Mouse (Mus musculus): ENCODE results near the gene Klc3. TPM values are rescaled to one million over a fixed set of nuclear protein-coding genes. Genes with fewer than 3 reads are reported as not detected.

The Klc3 gene
- total RNA-seq (2012; rRNA removed) (3.9 and 4.4 TPM in 2 replicates), total RNA-seq (2014; rRNA removed) (0.17 TPM in 1 of 2 replicates, not detected in the other), polyA plus RNA-seq (2012; ENCODE audit: insufficient read length, low read depth) (not detected in 2 replicates)

- H3K4me1 ChIP-seq (ENCODE audit: control insufficient read depth in 1 of 2, insufficient read depth in 2 of 2): peaks cover 2 to 18% of the 10 kb centered on the region in 2 experiments; a peak in 3 of 4 replicates
- no peak within 1 kb of the TSS for H3K9ac ChIP-seq (ENCODE audit: insufficient read depth, low read depth)
- H3K36me3 ChIP-seq (replicated peaks in 1 of 2; ENCODE audit: control insufficient read depth in 1 of 2, insufficient read depth in 1 of 2, low read length in 1 of 2): no peaks in the 10 kb centered on the region
- in situ Hi-C loops (cut with MboI; ENCODE audit: low pct_ligation_motif_present, low pct_unique_long_range_greater_than_20kb, low sequenced_read_pairs): loop anchor here (25.0 kb wide), 2 partner anchors 158 to 458 kb away; partner anchors contain the start of genes Ceacam16, Gm19345 and Ppp1r37
- dilution Hi-C loops (cut with MboI; ENCODE audit: extremely low pct_ligation_motif_present, extremely low pct_unique_long_range_greater_than_20kb, low sequenced_read_pairs): no loop called here
- DNase-seq (ENCODE audit: extremely low read depth): peak; percentile 74
- peaks cover 69% of the 10 kb centered on the region for H3K27me3 ChIP-seq (replicated peaks)
- TF ChIP-seq BHLHE40 (IDR thresholded peaks at IDR 0.05; ENCODE audit: low read depth, low read length): peak; percentile 44
- no peak for TF ChIP-seq TBP (conservative IDR thresholded peaks at IDR 0.05; ENCODE audit: low read depth, low read length)
- peak; percentile 48; the same call in 1 of the 2 replicates for TF ChIP-seq TCF12 (IDR thresholded peaks at IDR 0.05; ENCODE audit: low read depth, low read length)
- peak; percentile 80 for TF ChIP-seq NRF1 (IDR thresholded peaks at IDR 0.05; ENCODE audit: low read depth, low read length)
- no peak for TF ChIP-seq PAX5 (IDR thresholded peaks at IDR 0.05; ENCODE audit: low read length)
- TF ChIP-seq IRF4 (IDR thresholded peaks at IDR 0.05; ENCODE audit: low read depth, low read length): peak; percentile 41; the same call in 1 of the 2 replicates
- no peak for TF ChIP-seq E2F4 (IDR thresholded peaks at IDR 0.05; ENCODE audit: insufficient replicate concordance, low read depth, low read length)
- peak; percentile 26; the same call in 1 of the 2 replicates for TF ChIP-seq ELF1 (IDR thresholded peaks at IDR 0.05; ENCODE audit: low read depth, low read length)
- peaks cover 16% of the 10 kb centered on the region for H3K9me3 ChIP-seq (replicated peaks; ENCODE audit: low read length)
- H3K4me2 ChIP-seq (ENCODE audit: insufficient read depth, low read depth, poor library complexity, severe bottlenecking): peak within 1 kb of the TSS; percentile 80
- no peak within 1 kb of the TSS for H3K27ac ChIP-seq (ENCODE audit: insufficient read depth, low read depth)
- H3K79me2 ChIP-seq (replicated peaks; ENCODE audit: control insufficient read depth, extremely low read depth, insufficient read depth, poor library complexity, severe bottlenecking): no peaks in the 10 kb centered on the region
- peak within 1 kb of the TSS in 2 of 3 experiments; percentile 39 to 57 for H3K4me3 ChIP-seq (replicated peaks in 1 of 3; ENCODE audit: low read depth in 2 of 3, low read length in 2 of 3, poor library complexity in 1 of 3)
Observed at GRCm38 (mm10) chr7:19403731-19404296, at the start of gene Klc3. Gene Klc3 (minus strand): TSS chr7:19404104.

GRCm38 (mm10) chr7:19449165-19449564 is 45.3 kb upstream of the Klc3 start:
- no peak overlapping the region for H3K9ac ChIP-seq (ENCODE audit: insufficient read depth, low read depth)
- H3K27me3 ChIP-seq (replicated peaks): no peaks in the 10 kb centered on the region
- H3K4me2 ChIP-seq (ENCODE audit: insufficient read depth, low read depth, poor library complexity, severe bottlenecking): no peak overlapping the region
- no peaks in the 10 kb centered on the region for H3K9me3 ChIP-seq (replicated peaks; ENCODE audit: low read length)
- peaks cover 38 to 78% of the 10 kb centered on the region in 2 experiments for H3K36me3 ChIP-seq (replicated peaks in 1 of 2; ENCODE audit: control insufficient read depth in 1 of 2, insufficient read depth in 1 of 2, low read length in 1 of 2)
- peaks cover 0 to 4% of the 10 kb centered on the region in 2 experiments; a peak in 1 of 4 replicates for H3K4me1 ChIP-seq (ENCODE audit: control insufficient read depth in 1 of 2, insufficient read depth in 2 of 2)
- H3K79me2 ChIP-seq (replicated peaks; ENCODE audit: control insufficient read depth, extremely low read depth, insufficient read depth, poor library complexity, severe bottlenecking): no peaks in the 10 kb centered on the region
- H3K27ac ChIP-seq (ENCODE audit: insufficient read depth, low read depth): no peak overlapping the region
- TF ChIP-seq SMC3 (IDR thresholded peaks at IDR 0.05; ENCODE audit: low read depth, low read length) (no peak), ELF1 (IDR thresholded peaks at IDR 0.05; ENCODE audit: low read depth, low read length) (no peak)
- no peak for DNase-seq (ENCODE audit: extremely low read depth)
- dilution Hi-C loops (cut with MboI; ENCODE audit: extremely low pct_ligation_motif_present, extremely low pct_unique_long_range_greater_than_20kb, low sequenced_read_pairs): no loop called here
- no peak overlapping the region for H3K4me3 ChIP-seq (replicated peaks in 1 of 3; ENCODE audit: low read depth in 2 of 3, low read length in 2 of 3, poor library complexity in 1 of 3)
- in situ Hi-C loops (cut with MboI; ENCODE audit: low pct_ligation_motif_present, low pct_unique_long_range_greater_than_20kb, low sequenced_read_pairs): no loop called here

GRCm38 (mm10) chr7:19447689-19448088 is 43.8 kb upstream of the Klc3 start:
- no peak overlapping the region for H3K4me2 ChIP-seq (ENCODE audit: insufficient read depth, low read depth, poor library complexity, severe bottlenecking)
- no peaks in the 10 kb centered on the region for H3K27me3 ChIP-seq (replicated peaks)
- H3K4me3 ChIP-seq (replicated peaks in 1 of 3; ENCODE audit: low read depth in 2 of 3, low read length in 2 of 3, poor library complexity in 1 of 3): no peak overlapping the region
- H3K9me3 ChIP-seq (replicated peaks; ENCODE audit: low read length): no peaks in the 10 kb centered on the region
- in situ Hi-C loops (cut with MboI; ENCODE audit: low pct_ligation_motif_present, low pct_unique_long_range_greater_than_20kb, low sequenced_read_pairs): no loop called here
- dilution Hi-C loops (cut with MboI; ENCODE audit: extremely low pct_ligation_motif_present, extremely low pct_unique_long_range_greater_than_20kb, low sequenced_read_pairs): no loop called here
- H3K36me3 ChIP-seq (replicated peaks in 1 of 2; ENCODE audit: control insufficient read depth in 1 of 2, insufficient read depth in 1 of 2, low read length in 1 of 2): peaks cover 46 to 84% of the 10 kb centered on the region in 2 experiments
- no peak for DNase-seq (ENCODE audit: extremely low read depth)
- no peak overlapping the region for H3K9ac ChIP-seq (ENCODE audit: insufficient read depth, low read depth)
- no peaks in the 10 kb centered on the region for H3K79me2 ChIP-seq (replicated peaks; ENCODE audit: control insufficient read depth, extremely low read depth, insufficient read depth, poor library complexity, severe bottlenecking)
- H3K4me1 ChIP-seq (ENCODE audit: control insufficient read depth in 1 of 2, insufficient read depth in 2 of 2): peaks cover 4 to 10% of the 10 kb centered on the region in 2 experiments; a peak in 2 of 4 replicates
- no peak overlapping the region for H3K27ac ChIP-seq (ENCODE audit: insufficient read depth, low read depth)
- TF ChIP-seq MAZ (IDR thresholded peaks at IDR 0.05; ENCODE audit: low read depth, low read length) (no peak), ELF1 (IDR thresholded peaks at IDR 0.05; ENCODE audit: low read depth, low read length) (no peak), ZC3H11A (IDR thresholded peaks at IDR 0.05; ENCODE audit: low read depth, low read length) (no peak), IRF4 (IDR thresholded peaks at IDR 0.05; ENCODE audit: low read depth, low read length) (no peak), MYC (IDR thresholded peaks at IDR 0.05; ENCODE audit: low read depth, low read length) (no peak)
